Mouse (Mus musculus): ENCODE measurements at regions not wholly inside any gene's neighbourhood (a gene's known extent, or its start where the extent isn't known, plus 50 kb on each side); places are given as distances from the start of the nearest gene placed in this dataset.

DNA sequence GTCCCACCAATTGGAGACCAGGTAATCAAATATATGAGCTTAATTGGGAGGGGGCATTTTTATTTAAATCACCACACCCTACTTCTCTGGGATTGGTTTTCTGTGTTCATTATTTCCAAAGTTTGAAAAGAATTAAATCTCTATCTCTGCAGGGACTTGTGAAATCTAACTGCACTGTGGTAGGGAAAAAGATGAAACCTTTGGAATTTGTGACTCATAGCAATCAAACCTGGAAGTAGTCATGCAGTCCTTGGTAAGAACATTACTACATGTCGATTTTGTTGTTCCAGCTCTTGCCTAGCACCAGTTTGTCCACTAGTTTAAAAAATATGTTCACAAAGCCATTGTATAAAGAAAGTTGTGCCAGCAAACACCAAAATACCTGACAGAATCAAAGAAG, 54.5 kb upstream of the Tars start:
- TF ChIP-seq CTCF (IDR thresholded peaks at IDR 0.05; ENCODE audit: borderline replicate concordance, insufficient read depth, low read length) (no peak), POLR2A (IDR thresholded peaks at IDR 0.05; ENCODE audit: low read depth, low read length) (no peak)
